ENCODE assay signal across 20 mouse cellular contexts in the genomic region with DNA sequence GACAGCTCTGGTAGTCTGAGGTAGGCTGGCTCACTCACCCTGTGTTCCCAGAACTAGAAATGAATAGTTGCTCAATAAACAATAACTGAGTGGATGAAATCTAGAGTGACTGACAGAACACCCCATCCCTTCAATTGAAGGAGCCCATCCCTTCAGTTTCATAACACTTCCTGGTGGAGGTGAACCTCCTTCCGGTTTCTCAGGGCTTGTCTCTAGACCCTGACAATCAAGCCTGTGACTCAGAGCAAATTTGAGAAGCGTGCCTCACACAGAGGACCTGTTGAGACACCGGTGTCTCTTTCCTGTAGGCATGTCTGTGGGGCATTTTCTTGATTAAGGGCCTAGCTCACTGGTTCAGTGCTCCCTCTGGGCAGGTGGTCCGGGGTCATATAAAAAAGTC.
"Had no signal": no experiment of that assay in that cellular context is flagged by ENCODE, and none has a peak within 500 bp of the region (broad histone marks: within the 10 kb centered on the region; RNA-seq: fewer than 3 reads in every experiment).

No protein-coding gene starts in this region.

- ATAC-seq: intestine, embryonic 15.5 days; midbrain, embryonic 15.5 days had no signal

- H3K36me3 ChIP-seq: intestine, embryonic 15.5 days; liver, embryonic 13.5 days; midbrain, embryonic 12.5 days; midbrain, embryonic 15.5 days; neural tube, embryonic 12.5 days; neural tube, embryonic 15.5 days; stomach, embryonic 15.5 days had no signal

- H3K27me3 ChIP-seq: intestine, embryonic 15.5 days; neural tube, embryonic 15.5 days; stomach, embryonic 15.5 days had no signal

- H3K9me3 ChIP-seq: intestine, embryonic 15.5 days; liver, embryonic 13.5 days; midbrain, embryonic 12.5 days; midbrain, embryonic 15.5 days; neural tube, embryonic 12.5 days; neural tube, embryonic 15.5 days; stomach, embryonic 15.5 days had no signal

- H3K4me3 ChIP-seq: intestine, embryonic 15.5 days; liver, embryonic 13.5 days; megakaryocyte, embryonic 14.5 days; midbrain, embryonic 12.5 days; midbrain, embryonic 15.5 days; neural tube, embryonic 12.5 days; neural tube, embryonic 15.5 days; stomach, embryonic 15.5 days had no signal

- H3K27ac ChIP-seq: intestine, embryonic 15.5 days; kidney, postnatal 0 days; liver, embryonic 13.5 days; midbrain, embryonic 12.5 days; midbrain, embryonic 15.5 days; neural tube, embryonic 12.5 days; neural tube, embryonic 15.5 days; stomach, embryonic 15.5 days had no signal

- DNase-seq: kidney, adult 18-20 months; kidney, adult 9 months; kidney, postnatal 36 days; layer of hippocampus, postnatal 36 days; liver, embryonic 13.5 days; lung, adult 2 months; lung, postnatal 14 days; lung, postnatal 4 days; retina, postnatal 1 day; right cerebral cortex, postnatal 25 days; spleen, adult 18-20 months; thymus, postnatal 25 days had no signal

- H3K4me1 ChIP-seq: neural tube, embryonic 12.5 days had no signal

- H3K4me2 ChIP-seq: intestine, embryonic 15.5 days; liver, embryonic 13.5 days; midbrain, embryonic 12.5 days; midbrain, embryonic 15.5 days; neural tube, embryonic 12.5 days; neural tube, embryonic 15.5 days; stomach, embryonic 15.5 days had no signal

- H3K9ac ChIP-seq: intestine, embryonic 15.5 days; liver, embryonic 13.5 days; midbrain, embryonic 12.5 days; midbrain, embryonic 15.5 days; neural tube, embryonic 12.5 days; neural tube, embryonic 15.5 days; stomach, embryonic 15.5 days had no signal
